Mouse (Mus musculus) embryonic fibroblast, embryonic 13.5 days (primary cell): ENCODE results near the gene Zfp414.

Experiments
- CTCF ChIP-seq: IDR thresholded peaks from 2 replicates; pipeline ENCODE4 v1.5.1; 2011; ENCODE audit warnings: mild to moderate bottlenecking, control low read depth, low read length, moderate library complexity, borderline replicate concordance; ENCODE audit not compliant: insufficient read depth
- POLR2A ChIP-seq: IDR thresholded peaks from 2 replicates; pipeline ENCODE4 v1.6.1; 2011; ENCODE audit warnings: low read depth, mild to moderate bottlenecking, control low read depth, low read length, moderate library complexity

DNA sequence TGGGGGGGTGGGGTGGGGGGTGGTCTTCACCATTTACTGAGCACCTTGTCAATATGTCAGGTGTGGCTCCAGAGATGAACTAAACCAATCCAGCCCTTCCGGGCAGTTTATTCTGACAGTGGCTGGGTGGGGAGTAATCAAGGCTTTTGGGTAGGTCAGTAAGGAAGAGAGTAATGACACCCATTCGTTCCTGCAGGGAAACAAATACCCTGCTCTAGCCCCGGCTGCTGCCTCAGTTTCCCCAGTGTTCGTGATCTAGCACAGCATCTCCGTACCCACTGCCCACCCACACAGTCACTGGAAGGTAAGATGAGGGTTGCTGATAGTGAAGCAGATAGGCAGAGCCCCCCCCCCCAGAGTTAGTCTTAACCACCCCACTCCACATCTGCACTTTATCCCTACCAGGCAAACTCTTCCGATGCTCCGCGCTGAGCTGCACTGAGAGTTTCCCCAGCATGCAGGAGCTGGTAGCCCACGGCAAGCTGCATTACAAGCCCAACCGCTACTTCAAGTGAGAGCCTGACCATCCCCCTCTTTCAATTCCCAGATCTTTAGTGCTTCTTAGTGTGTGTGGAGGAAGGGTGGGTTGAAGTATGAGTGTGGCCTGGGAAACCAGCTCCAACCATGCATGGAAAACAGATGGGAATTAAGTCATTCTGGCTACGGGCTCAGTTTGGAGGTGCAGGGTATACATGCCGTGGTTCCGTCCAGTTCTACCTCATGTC is 1.4 kb downstream of the Zfp414 start:
- no peak for TF ChIP-seq POLR2A
- no peak for TF ChIP-seq CTCF
